Mouse (Mus musculus) forebrain, embryonic 16.5 days (tissue): ENCODE results near the gene Krt20. TPM values are rescaled to one million over a fixed set of nuclear protein-coding genes. Genes with fewer than 3 reads are reported as not detected.

Experiments used
- ATAC-seq: fragments of 200-750 bp; cut with Nextera tagmentation; 2 replicates; pipeline ENCODE4 v1.8.0; 2017; ENCODE audit warnings: mild to moderate bottlenecking, moderate library complexity
- H3K27ac ChIP-seq: fragments of 300-500 bp; sonication (generic); 2 replicates; pipeline ENCODE4 v1.5.1; 2014; ENCODE audit warnings: low read length, control low read depth
- H3K27me3 ChIP-seq: fragments of 300-500 bp; sonication (generic); replicated peaks from 2 replicates; pipeline ENCODE4 v1.6.1; 2014; ENCODE audit warnings: low read length; ENCODE audit not compliant: control insufficient read depth, insufficient read depth
- H3K36me3 ChIP-seq: fragments of 300-500 bp; sonication (generic); 2 replicates; pipeline ENCODE4 v1.6.1; 2014; ENCODE audit not compliant: control insufficient read depth, insufficient read depth
- H3K4me1 ChIP-seq: fragments of 300-500 bp; sonication (generic); replicated peaks from 2 replicates; pipeline ENCODE4 v1.6.1; 2014; ENCODE audit warnings: low read length; ENCODE audit not compliant: control insufficient read depth, insufficient read depth
- H3K4me2 ChIP-seq: fragments of 300-500 bp; sonication (generic); 2 replicates; pipeline ENCODE4 v1.6.1; 2014; ENCODE audit warnings: mild to moderate bottlenecking, low read length, control low read depth
- H3K4me3 ChIP-seq: fragments of 300-500 bp; sonication (generic); replicated peaks from 2 replicates; pipeline ENCODE4 v1.5.1; 2014; ENCODE audit warnings: mild to moderate bottlenecking, low read length, control low read depth
- H3K9ac ChIP-seq: fragments of 300-500 bp; sonication (generic); replicated peaks from 2 replicates; pipeline ENCODE4 v1.6.1; 2014; ENCODE audit warnings: low read depth, low read length, control low read depth
- H3K9me3 ChIP-seq: fragments of 300-500 bp; sonication (generic); 2 replicates; pipeline ENCODE4 v1.6.1; 2016; ENCODE audit warnings: low read length; ENCODE audit not compliant: control insufficient read depth
- WGBS: fragments of 180-500 bp; shearing (Covaris S2); extraction: QIAGEN DNeasy Blood & Tissue Kit; methylation state at CpG from one replicate; pipeline ENCODE4 v1.1.7; 2014; 5-methylcytosine and 5-hydroxymethylcytosine counted together
- polyA plus RNA-seq: library from polyadenylated mRNA; unstranded; fragments of >200 nt; fragmentation: Nextera tagmentation; extraction: Ambion mirVana; gene quantifications from 2 replicates; pipeline ENCODE4 v1.2.1, GENCODE M21; 2015

Krt20 gene
- polyA plus RNA-seq, 1 experiment from 2014 or later = not detected

DNA sequence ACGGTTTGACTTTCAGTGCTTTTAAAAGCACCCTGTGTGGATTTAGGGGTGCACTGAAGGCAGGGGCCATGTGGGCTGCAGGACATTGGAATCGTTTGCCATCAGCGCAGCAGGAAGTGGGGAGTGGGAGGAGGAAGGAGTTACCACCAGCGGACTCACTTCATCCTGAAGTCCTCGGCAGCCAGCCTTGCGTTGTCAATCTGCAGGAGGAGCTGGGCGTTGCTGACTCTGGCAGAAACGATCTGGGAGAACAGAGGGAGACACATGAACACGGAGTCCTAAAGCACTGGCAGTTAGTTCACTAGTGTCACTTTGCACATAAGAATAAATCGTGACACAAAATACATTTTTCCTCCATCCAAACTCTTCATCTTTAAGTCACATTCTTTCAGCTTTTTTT, 17.4 kb downstream of the Krt20 start:
- Histone ChIP-seq H3K9me3 (no peaks in the 10 kb centered on the region), H3K27me3 (no peaks in the 10 kb centered on the region), H3K4me2 (no peak overlapping the region), H3K4me1 (no peaks in the 10 kb centered on the region), H3K36me3 (no peaks in the 10 kb centered on the region), H3K9ac (no peak overlapping the region), H3K27ac (no peak overlapping the region), H3K4me3 (no peak overlapping the region)
- ATAC-seq = no peak
- WGBS = 57% methylated on average over 10 of the region's 10 CpGs

GRCm38 (mm10) chr11:99417819-99418218, 20.1 kb downstream of the Krt20 start:
- no peaks in the 10 kb centered on the region for H3K36me3 ChIP-seq
- no peak overlapping the region for H3K4me3 ChIP-seq
- H3K9me3 ChIP-seq = no peaks in the 10 kb centered on the region
- no peaks in the 10 kb centered on the region for H3K4me1 ChIP-seq
- no peak overlapping the region for H3K27ac ChIP-seq
- no peaks in the 10 kb centered on the region for H3K27me3 ChIP-seq
- no peak overlapping the region for H3K4me2 ChIP-seq
- H3K9ac ChIP-seq = no peak overlapping the region
- 66% methylated on average over 16 of the region's 16 CpGs for WGBS
- no peak for ATAC-seq

DNA sequence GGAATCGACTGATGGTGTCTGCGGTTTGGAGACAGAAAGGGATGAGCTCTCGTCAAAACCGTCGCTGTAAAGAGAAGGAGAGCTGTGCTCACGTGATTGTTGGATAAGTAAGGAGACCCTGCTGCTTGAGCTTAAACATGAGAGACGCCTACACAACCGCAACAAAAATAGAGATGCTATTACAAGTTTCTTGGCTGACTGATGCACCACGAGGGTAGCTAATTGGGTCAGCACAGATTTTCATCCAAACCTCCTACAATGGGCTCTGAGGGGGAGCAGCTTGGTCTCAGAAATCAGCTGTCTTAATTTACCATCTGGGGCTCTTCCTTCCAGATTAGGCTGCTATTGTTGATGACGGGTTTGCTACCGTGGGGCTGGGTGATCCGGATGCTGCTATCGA, 21.0 kb downstream of the Krt20 start:
- no peaks in the 10 kb centered on the region for H3K9me3 ChIP-seq
- no peak for ATAC-seq
- H3K36me3 ChIP-seq = no peaks in the 10 kb centered on the region
- H3K4me3 ChIP-seq = no peak overlapping the region
- no peak overlapping the region for H3K4me2 ChIP-seq
- no peak overlapping the region for H3K9ac ChIP-seq
- WGBS = 66% methylated on average over 13 of the region's 13 CpGs
- H3K27me3 ChIP-seq = no peaks in the 10 kb centered on the region
- H3K4me1 ChIP-seq = no peaks in the 10 kb centered on the region
- no peak overlapping the region for H3K27ac ChIP-seq

DNA sequence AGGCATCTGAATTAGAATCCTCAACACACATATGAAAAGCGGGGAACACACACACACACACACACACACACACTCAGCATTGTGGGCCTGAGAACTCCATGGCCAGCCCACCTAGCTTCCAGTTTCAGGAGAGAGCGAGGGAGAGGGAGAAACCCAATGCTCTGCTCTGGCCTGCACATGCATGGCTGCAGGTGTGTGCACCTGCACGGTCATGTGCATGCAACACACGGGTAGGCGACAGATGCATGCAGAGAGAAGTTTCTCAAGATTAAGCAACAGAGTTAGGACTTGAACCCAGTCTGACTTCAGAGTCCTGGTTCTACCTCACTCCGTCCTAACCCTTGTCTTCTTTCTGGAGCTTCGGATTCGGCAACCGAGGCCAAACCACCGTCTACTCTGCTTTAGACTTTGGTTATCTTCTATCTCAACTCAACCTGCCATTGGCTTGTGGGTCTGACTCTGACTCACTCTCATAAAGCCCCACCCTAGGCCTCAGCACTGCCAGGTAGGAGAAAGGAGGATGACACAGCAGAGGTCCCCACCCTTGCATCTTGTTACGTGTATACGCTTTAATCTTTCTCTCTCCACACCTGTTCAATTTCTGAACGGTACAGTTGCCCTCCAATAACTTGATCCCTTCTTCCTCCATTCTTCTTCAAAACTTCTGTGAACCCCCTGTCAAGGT, 23.3 kb downstream of the Krt20 start:
- Histone ChIP-seq H3K9me3 (no peaks in the 10 kb centered on the region), H3K27me3 (no peaks in the 10 kb centered on the region), H3K36me3 (no peaks in the 10 kb centered on the region), H3K4me1 (no peaks in the 10 kb centered on the region), H3K9ac (no peak overlapping the region), H3K4me3 (no peak overlapping the region), H3K4me2 (no peak overlapping the region), H3K27ac (no peak overlapping the region)
- ATAC-seq = no peak
- 92% methylated on average over 13 of the region's 13 CpGs for WGBS

DNA sequence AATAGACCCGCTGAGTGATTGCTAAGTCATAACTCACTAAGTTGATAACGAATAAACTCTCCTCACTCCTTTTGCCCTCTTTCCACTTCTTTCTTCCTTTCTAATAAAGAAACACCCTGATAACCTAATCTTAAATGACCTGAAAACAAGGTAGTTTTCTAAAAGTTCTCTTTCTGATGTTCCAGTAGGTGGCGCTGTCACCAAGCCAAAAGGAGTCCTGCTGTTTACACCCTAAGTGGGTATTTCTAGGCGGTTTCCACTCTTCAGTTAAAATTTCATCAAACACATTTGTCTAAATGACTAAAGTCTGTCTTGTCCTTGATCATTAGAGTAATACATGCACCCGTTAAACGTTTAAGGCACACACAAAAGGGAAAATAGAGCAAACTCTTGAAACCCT, 24.7 kb downstream of the Krt20 start:
- H3K27ac ChIP-seq = no peak overlapping the region
- H3K36me3 ChIP-seq = no peaks in the 10 kb centered on the region
- ATAC-seq = no peak
- 19% methylated on average over 6 of the region's 6 CpGs for WGBS
- H3K27me3 ChIP-seq = no peaks in the 10 kb centered on the region
- H3K4me2 ChIP-seq = no peak overlapping the region
- no peak overlapping the region for H3K9ac ChIP-seq
- H3K4me1 ChIP-seq = no peaks in the 10 kb centered on the region
- H3K4me3 ChIP-seq = no peak overlapping the region
- H3K9me3 ChIP-seq = no peaks in the 10 kb centered on the region

GRCm38 (mm10) chr11:99406186-99406585, 31.8 kb downstream of the Krt20 start:
- H3K4me3 ChIP-seq = no peak overlapping the region
- no peaks in the 10 kb centered on the region for H3K36me3 ChIP-seq
- no peak overlapping the region for H3K9ac ChIP-seq
- H3K27me3 ChIP-seq = no peaks in the 10 kb centered on the region
- no peak overlapping the region for H3K4me2 ChIP-seq
- H3K9me3 ChIP-seq = no peaks in the 10 kb centered on the region
- 75% methylated on average over 10 of the region's 10 CpGs for WGBS
- no peak overlapping the region for H3K27ac ChIP-seq
- H3K4me1 ChIP-seq = no peaks in the 10 kb centered on the region
- ATAC-seq = no peak

GRCm38 (mm10) chr11:99399956-99400549, 37.9 kb downstream of the Krt20 start:
- Histone ChIP-seq H3K9me3 (no peaks in the 10 kb centered on the region), H3K27me3 (no peaks in the 10 kb centered on the region), H3K9ac (no peak overlapping the region), H3K27ac (no peak overlapping the region), H3K4me2 (no peak overlapping the region), H3K4me1 (no peaks in the 10 kb centered on the region), H3K36me3 (no peaks in the 10 kb centered on the region), H3K4me3 (no peak overlapping the region)
- no peak for ATAC-seq
- WGBS = 88% methylated on average over 13 of the region's 13 CpGs

DNA sequence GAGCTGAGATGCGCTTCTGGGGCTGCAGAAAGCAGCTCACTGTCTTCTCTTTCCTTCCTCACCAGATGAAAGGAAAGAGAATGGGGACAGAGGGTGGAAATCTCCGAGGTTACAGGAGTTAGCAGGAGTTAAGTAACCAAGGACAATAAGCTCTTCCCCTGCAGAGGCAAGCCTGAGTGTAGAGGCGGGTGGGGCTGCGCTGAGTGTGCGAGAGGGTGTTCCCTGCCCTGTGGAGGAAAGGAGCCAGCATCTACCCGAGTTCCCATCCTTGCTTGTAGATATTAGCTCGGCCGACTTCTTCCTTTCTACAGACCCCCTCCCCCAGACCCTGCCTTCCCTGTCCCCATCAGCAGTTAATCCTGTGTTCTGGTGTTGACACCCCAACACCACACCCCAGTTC, 39.1 kb downstream of the Krt20 start:
- H3K9me3 ChIP-seq = no peaks in the 10 kb centered on the region
- H3K36me3 ChIP-seq = no peaks in the 10 kb centered on the region
- no peak for ATAC-seq
- no peaks in the 10 kb centered on the region for H3K4me1 ChIP-seq
- H3K27me3 ChIP-seq = no peaks in the 10 kb centered on the region
- WGBS = 55% methylated on average over 8 of the region's 8 CpGs
- no peak overlapping the region for H3K4me2 ChIP-seq
- no peak overlapping the region for H3K4me3 ChIP-seq
- H3K27ac ChIP-seq = no peak overlapping the region
- H3K9ac ChIP-seq = no peak overlapping the region

- Histone ChIP-seq H3K4me2 (no peak overlapping the region), H3K4me1 (no peaks in the 10 kb centered on the region), H3K4me3 (no peak overlapping the region), H3K9ac (no peak overlapping the region), H3K27me3 (no peaks in the 10 kb centered on the region), H3K9me3 (no peaks in the 10 kb centered on the region), H3K36me3 (no peaks in the 10 kb centered on the region), H3K27ac (no peak overlapping the region)
- WGBS = 77% methylated on average over 3 of the region's 3 CpGs
- no peak for ATAC-seq
Measured at GRCm38 (mm10) chr11:99398084-99398483, 39.9 kb downstream of the Krt20 start.

GRCm38 (mm10) chr11:99396661-99397060, 41.3 kb downstream of the Krt20 start:
- Histone ChIP-seq H3K9me3 (no peaks in the 10 kb centered on the region), H3K27me3 (no peaks in the 10 kb centered on the region), H3K27ac (no peak overlapping the region), H3K4me3 (no peak overlapping the region), H3K4me1 (no peaks in the 10 kb centered on the region), H3K4me2 (no peak overlapping the region), H3K36me3 (no peaks in the 10 kb centered on the region), H3K9ac (no peak overlapping the region)
- ATAC-seq = no peak
- 38% methylated on average over 2 of the region's 2 CpGs for WGBS
